Mouse (Mus musculus): ENCODE measurements around the gene Hprt.

- no peak for TF ChIP-seq CTCF (IDR thresholded peaks at IDR 0.05; ENCODE audit: control insufficient read depth, insufficient read depth, insufficient read length)
- no peak for TF ChIP-seq USF1 (IDR thresholded peaks at IDR 0.05; ENCODE audit: low read depth)
- TF ChIP-seq MYOG (IDR thresholded peaks at IDR 0.05; ENCODE audit: control insufficient read depth, extremely low read depth, insufficient read length) = no peak
- TF ChIP-seq MAX (IDR thresholded peaks at IDR 0.05) = no peak
- no peak for TF ChIP-seq CEBPB (IDR thresholded peaks at IDR 0.05; ENCODE audit: low read depth)
- no peak for TF ChIP-seq MYOD1 (IDR thresholded peaks at IDR 0.05; ENCODE audit: control insufficient read depth, insufficient read length, low read depth)
Observed at GRCm38 (mm10) chrX:53039651-53040050, 51.7 kb downstream of the Hprt start.

Data from C2C12 (cell line).